Mouse (Mus musculus) mature B cell (primary cell): Measurements from ENCODE around the gene Haghl.
"Not testable (repeated sequence)": the region's sequence is repeated elsewhere in the genome, so short reads cannot be mapped to it uniquely, and the experiment has no call there.

ENCODE experiments used
- in situ Hi-C: fragments of 300-500 bp; cut with MboI; formaldehyde crosslinking; loops from 2 replicates; pipeline ENCODE4 v1.14.3; 2019

Haghl gene

GRCm38 (mm10) chr17:25818851-25819780, 33.6 kb upstream of the Haghl start:
- in situ Hi-C loops = no loop called here

- in situ Hi-C loops = no loop called here
Observed at GRCm38 (mm10) chr17:25817662-25818061, 32.2 kb upstream of the Haghl start.

- in situ Hi-C loops = no loop called here
Observed at GRCm38 (mm10) chr17:25813471-25813870, 28.0 kb upstream of the Haghl start.

DNA sequence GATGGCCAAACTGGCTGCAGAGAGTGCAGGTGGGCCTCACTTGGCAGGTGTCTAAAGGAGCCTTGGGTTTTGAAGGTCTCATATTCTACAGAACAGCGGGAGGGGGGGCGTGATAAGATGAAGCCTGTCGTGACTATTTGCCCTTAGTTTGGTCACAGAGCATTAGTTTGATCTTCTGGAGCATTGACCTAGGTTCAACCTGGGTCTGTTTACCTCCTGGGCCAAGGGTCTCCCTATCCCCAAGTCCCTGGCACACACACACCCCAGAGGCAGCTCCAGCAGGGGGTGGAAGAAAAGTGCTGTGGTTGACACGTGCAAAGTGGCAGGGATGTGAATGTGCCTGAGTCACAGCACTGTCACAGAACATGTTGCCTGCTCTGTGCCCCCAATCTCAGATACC, 25.4 kb upstream of the Haghl start:
- in situ Hi-C loops = no loop called here

GRCm38 (mm10) chr17:25809606-25810340, 24.3 kb upstream of the Haghl start:
- in situ Hi-C loops = no loop called here

DNA sequence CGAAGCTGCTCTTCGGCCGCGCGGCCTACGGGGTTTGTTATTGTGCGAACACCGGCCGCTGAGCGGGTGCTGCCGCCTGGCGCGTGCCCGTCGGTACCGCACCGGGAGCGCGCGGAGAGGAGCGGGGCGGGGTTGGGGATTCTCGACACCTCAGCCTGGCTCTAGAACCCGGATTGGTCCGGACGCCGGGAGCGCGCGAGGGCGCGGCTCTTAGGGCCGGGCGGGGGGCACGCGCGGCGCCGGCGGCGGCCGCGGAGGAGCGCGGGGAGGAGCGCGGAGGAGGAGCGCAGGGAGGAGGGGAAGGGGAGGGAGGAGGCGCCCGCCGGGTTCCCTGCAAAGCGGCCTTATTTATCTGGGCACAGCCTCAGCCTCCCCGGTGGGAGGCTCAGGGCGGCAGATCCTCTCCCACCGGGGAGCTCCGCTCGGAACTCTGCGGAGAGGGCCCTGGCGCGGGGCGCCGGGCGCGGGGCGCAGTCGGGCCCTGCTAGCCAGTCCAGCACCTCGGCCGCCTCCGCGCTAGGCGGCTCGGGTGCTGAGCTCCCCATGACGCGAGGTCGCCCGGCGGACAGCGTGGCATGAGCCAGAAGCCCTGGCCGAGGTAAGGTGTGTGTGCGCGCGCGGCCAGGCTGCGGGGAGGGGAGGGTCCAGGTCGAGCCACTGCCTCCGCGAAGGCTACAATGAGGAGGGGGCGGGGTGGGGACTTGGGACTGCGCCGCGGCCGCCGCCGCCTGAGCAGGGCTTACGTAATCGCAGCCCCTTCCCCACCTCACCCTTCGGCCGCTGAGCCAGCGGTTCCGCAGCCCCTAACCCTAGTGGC, 23.5 kb upstream of the Haghl start, which contains the start of gene Fbxl16:
Gene Fbxl16, plus strand, starts transcription at position 297 of the 817 bp plus-strand sequence.
- in situ Hi-C loops = no loop called here

DNA sequence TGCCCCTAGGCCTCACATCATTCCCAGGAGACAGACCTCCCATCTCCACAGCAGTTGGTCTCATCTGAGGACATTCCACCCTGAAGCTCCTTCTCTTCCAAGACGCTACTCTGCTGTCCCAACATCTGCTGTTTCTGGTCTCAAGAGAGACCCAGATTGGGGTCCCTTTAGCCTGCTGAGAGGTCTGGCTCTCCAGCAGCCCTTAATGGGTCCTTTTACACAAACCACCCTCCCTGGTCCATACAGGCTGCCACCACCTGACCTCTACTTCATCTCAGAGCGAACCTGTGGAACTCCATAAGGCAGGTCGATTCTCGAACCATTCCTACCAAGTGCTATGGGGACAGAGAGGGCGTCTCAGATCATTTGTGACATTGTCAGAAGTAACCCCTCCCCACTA, 22.6 kb upstream of the Haghl start:
- in situ Hi-C loops = no loop called here

DNA sequence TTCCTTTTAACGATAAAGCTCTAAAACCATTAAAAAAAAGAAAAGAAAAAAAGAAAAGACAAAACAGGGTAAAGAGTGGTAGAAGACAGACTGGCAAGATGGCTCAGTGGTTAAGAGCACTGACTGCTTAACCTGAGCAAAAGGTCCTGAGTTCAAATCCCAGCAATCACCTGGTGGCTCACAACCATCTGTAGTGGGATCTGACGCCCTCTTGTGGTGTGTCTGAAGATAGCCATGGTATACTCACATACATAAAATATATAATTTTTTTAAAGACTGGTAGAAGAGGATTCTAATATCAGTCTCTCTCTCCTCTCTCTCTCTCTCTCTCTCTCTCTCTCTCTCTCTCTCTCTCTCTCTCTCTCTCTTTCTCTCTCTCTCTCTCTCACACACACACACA, 22.0 kb upstream of the Haghl start:
- in situ Hi-C loops = not testable (repeated sequence)

DNA sequence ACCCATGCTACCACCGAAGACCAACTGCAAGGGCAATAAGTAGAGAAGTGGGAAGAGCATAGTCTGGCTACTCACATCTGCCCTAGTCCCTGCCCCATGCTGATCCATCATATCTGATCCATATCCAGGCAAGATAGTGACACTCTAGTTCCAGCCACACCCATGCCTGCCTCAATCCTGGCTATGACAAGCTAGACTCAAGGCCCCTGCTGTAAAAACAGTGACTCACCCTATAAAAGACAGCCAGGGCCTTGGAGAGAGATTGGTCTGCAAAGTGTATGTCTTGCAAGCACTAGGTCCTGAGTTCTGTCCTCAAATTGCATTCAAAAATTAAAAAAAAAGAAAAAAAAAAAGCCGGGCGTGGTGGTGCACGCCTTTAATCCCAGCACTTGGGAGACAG, 21.0 kb upstream of the Haghl start:
- in situ Hi-C loops = no loop called here

DNA sequence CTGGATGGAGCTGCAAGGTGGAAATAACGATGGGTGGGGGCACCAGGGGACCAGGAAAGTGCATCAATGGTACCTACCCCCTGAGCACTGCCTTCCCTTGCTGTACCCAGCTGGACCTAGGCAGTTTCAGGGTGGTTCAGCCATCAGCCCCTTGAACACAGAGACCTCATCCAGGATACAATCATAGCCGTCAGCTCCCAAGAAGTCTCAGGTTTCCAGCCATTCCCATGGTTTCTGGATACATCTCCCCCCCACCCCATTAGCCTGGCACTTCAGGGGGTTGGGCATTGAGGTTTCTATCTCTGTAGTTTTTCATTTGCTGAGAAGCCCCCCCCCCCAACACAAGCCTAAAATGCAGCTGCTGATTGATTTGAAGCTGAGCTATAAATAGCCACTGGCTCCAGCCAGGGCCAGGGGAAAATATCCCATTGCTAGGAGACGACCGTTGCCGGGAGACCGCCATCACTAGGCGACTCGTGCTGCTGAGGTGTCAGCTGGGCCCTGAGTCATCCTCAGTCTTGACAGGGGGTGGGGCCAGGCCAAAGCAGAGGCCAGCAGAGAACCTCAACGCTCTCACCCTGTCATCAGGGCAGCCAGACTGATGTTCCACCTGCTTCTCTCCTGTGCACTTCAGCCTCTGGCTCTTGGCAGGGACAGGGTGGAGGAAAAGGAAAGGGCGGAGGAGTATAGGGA, 17.5 kb upstream of the Haghl start:
- in situ Hi-C loops = loop anchor here (5.0 kb wide), 1 partner anchor 36 kb away; no protein-coding TSS in a partner anchor

DNA sequence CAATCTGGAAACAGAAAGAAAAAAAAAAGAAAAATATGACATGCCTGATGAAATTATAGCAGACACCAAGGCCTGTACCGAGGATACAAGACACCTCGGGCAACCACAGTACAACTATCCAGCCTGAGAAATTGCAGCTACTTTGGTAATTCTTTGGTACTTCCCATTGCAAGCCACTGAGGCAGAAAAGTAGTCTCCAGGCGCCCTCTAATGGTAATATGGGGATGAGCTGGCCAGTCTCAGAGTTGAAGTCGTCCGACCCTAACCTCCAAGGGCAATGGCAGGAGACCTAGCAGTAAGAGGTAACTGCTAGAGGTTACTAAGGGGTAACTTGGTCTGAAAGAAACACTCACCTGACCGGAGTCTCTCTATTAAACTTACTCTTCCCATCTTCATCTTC, 15.6 kb upstream of the Haghl start:
- in situ Hi-C loops = loop anchor here (5.0 kb wide), 1 partner anchor 34 kb away; no protein-coding TSS in a partner anchor

GRCm38 (mm10) chr17:25796951-25797369, 11.5 kb upstream of the Haghl start, which contains the start of gene Metrn:
Gene Metrn, minus strand, starts transcription at chr17:25797136.
- in situ Hi-C loops = no loop called here

DNA sequence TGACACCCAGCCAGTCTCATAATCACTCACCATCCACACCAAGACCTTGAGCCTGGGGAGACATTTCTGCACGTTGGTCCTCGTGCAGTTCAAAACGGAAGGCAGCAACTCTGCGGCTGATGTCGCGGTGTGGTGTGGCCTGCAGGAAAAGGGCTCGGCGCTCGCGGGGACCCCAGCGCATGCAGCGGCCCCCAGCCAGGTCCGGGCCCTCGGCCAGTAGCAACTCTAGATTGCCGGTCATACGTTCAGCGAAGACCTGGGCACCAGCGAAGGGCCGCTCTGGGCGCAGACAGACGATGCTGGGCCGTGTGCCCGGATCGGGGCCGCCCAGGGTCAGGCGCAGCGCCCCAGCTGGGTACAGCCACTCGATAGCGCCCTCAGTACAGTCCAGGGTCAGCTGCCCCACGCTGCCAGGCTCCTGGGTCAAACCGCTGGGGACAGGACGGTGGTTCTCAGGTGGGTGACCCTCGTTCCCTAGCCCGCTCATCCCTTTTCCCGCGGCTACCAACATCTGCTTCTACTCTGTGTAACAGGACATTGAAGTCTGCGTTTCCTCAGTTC, 10.8 kb upstream of the Haghl start:
- in situ Hi-C loops = no loop called here

DNA sequence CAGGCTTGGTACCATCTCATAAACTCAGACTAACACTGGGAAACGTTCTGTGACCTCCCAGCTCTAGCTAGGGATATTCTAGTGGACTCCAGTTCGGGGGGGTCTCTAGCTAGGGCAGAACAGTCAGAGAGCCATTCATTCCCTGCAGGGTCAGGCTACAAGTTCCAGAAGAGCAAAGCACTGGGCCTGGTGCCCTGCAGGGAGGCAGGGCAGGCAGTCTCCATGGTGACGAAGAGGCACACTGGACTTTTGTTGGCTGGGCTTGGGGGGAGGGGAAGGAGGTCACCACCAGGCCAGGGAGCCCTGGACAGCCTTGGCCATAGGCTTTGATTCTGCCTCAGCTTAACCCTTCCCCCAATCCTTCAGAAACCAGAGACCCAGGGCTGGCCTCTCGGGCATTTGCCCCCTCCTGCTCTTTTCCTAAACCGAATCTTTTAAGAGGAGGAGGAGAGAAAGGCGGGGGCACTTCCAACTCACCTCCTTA, 10.2 kb upstream of the Haghl start, which contains the start of gene AC134908.4:
Gene AC134908.4, minus strand, starts transcription at position 51 of the 484 bp plus-strand sequence.
- in situ Hi-C loops = no loop called here

- in situ Hi-C loops = no loop called here
Observed at GRCm38 (mm10) chr17:25794998-25795397, 9.5 kb upstream of the Haghl start.

- in situ Hi-C loops = no loop called here
Observed at GRCm38 (mm10) chr17:25794197-25794596, 8.7 kb upstream of the Haghl start.

DNA sequence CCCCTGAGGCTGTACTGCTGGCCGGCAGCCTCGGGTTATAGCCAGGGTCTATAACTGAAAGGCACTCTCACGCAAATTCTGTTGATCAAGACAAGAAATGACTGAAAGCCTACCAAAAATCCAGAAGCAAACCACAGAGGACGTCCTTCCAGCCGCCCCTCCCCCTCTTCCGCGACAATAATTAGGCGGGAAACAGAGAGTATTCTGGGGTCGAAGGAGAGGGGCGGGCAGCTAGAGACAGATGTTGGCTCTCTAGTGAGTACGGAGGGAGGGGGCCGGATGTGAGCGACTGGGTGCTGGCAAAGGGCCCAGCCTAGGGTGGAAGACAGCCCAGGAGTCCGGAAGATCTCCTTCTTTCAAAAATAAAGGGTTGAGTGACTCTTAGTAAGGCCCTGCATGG, 7.1 kb upstream of the Haghl start, which contains the start of gene Fam173a:
Gene Fam173a, minus strand, starts transcription at position 287 of the 400 bp plus-strand sequence.
- in situ Hi-C loops = no loop called here

DNA sequence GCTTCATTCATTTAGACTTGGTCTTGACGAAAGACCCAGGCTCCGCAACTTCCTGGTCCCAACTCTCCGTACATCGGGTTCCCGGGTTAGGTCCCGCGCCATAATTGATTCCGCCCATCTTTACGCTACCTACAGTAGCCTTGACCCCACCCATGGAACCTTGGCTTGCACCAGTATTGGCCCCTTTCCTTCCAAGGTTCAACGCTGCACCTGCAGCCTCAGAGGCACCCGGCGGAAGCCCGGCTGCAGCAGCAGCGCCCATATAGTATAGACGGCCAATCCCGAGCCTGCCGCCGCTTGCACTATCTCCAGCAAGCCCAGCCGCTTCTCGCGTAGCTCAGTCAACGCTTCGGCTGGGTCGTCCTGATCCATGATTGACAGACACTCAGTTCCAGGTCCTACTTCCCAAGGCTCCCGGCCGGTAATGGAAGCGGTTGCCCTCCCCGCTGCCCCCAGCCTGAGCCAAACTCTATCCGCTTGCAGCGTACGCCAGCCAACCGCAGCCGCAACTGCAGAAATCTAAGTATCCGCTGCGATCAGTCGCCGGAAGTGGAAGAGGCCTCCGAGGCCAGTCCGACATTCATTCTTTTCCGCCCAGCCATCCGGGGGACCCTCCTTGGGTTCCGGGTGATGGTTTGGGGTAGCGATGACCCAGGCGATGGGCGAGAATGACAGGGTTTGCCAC, 6.5 kb upstream of the Haghl start:
- in situ Hi-C loops = no loop called here

DNA sequence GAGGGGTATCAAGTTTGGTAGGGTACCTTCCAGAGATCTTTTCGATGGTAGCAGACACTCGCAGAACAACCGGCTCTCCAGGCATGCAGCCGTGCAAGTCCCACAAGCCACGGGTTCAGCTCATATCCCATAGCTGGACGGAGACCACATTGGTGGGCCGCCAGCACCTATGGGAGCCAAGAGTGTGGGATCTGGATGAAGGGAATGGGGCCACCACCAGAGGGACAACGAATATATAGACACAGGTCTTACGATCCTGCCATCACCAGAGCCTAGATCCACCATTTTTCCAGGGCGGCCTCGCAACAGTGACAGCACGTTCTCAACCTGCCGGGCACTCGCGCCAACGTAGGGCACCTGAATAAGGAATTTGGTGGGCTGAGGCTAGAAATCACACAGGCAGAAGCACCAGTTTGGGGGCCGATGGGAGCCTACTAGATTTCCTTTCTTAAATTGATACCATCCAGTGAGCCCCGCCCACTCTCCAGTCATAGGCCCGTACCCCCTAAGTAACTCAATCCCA, 5.9 kb upstream of the Haghl start:
- in situ Hi-C loops = no loop called here
